Mouse (Mus musculus) embryonic facial prominence, embryonic 14.5 days (tissue): ENCODE data around the gene Cmtm5. TPM values are rescaled to one million over a fixed set of nuclear protein-coding genes. Genes with fewer than 3 reads are reported as not detected.

Experiments
- ATAC-seq: fragments of 200-750 bp; cut with Nextera tagmentation; 2 replicates; pipeline ENCODE4 v1.8.0; 2017; ENCODE audit warnings: low read depth, moderate number of reproducible peaks, moderate TSS enrichment
- DNase-seq: peaks from one replicate; pipeline ENCODE4 v3.0.0-alpha.2; 2015; ENCODE audit warnings: low spot score
- H3K27ac ChIP-seq: fragments of 300-500 bp; sonication (generic); replicated peaks from 2 replicates; pipeline ENCODE4 v1.5.1; 2014; ENCODE audit warnings: low read depth, mild to moderate bottlenecking, low read length, moderate library complexity
- H3K27me3 ChIP-seq: fragments of 300-500 bp; sonication (generic); replicated peaks from 2 replicates; pipeline ENCODE4 v1.6.1; 2014; ENCODE audit warnings: low read length; ENCODE audit not compliant: control insufficient read depth, insufficient read depth
- H3K36me3 ChIP-seq: fragments of 300-500 bp; sonication (generic); 2 replicates; pipeline ENCODE4 v1.6.1; 2014; ENCODE audit warnings: low read length, mixed read lengths; ENCODE audit not compliant: control insufficient read depth, insufficient read depth
- H3K4me1 ChIP-seq: fragments of 300-500 bp; sonication (generic); 2 replicates; pipeline ENCODE4 v1.6.1; 2014; ENCODE audit warnings: antibody characterized with exemption, low read length; ENCODE audit not compliant: control insufficient read depth, insufficient read depth
- H3K4me2 ChIP-seq: fragments of 300-500 bp; sonication (generic); 2 replicates; pipeline ENCODE4 v1.6.1; 2014; ENCODE audit warnings: low read depth, mild to moderate bottlenecking, low read length, moderate library complexity, mixed read lengths
- H3K4me3 ChIP-seq: fragments of 300-500 bp; sonication (generic); 2 replicates; pipeline ENCODE4 v1.5.1; 2014; ENCODE audit warnings: low read depth, mild to moderate bottlenecking, low read length
- H3K9ac ChIP-seq: fragments of 300-500 bp; sonication (generic); 2 replicates; pipeline ENCODE4 v1.6.1; 2014; ENCODE audit warnings: low read depth, mild to moderate bottlenecking, low read length, moderate library complexity, mixed read lengths
- H3K9me3 ChIP-seq: fragments of 300-500 bp; sonication (generic); 2 replicates; pipeline ENCODE4 v1.6.1; 2016; ENCODE audit warnings: low read length; ENCODE audit not compliant: control insufficient read depth
- WGBS: fragments of 180-500 bp; shearing (Covaris S2); extraction: QIAGEN DNeasy Blood & Tissue Kit; methylation state at CpG from one replicate; pipeline ENCODE4 v1.1.7; 2014; 5-methylcytosine and 5-hydroxymethylcytosine counted together
- polyA plus RNA-seq: library from polyadenylated mRNA; unstranded; fragments of >200 nt; fragmentation: Nextera tagmentation; extraction: Ambion mirVana; gene quantifications from 2 replicates; pipeline ENCODE4 v1.2.1, GENCODE M21; 2014

The Cmtm5 gene
- polyA plus RNA-seq, 1 experiment from 2014 or later: 13.7 TPM

GRCm38 (mm10) chr14:54912109-54912850, 23.8 kb upstream of the Cmtm5 start:
- WGBS: 3% methylated on average over 33 of the region's 69 CpGs
- Histone ChIP-seq H3K4me3 (peak overlapping the region; percentile 79), H3K9me3 (no peaks in the 10 kb centered on the region), H3K4me1 (peaks cover 9% of the 10 kb centered on the region), H3K27ac (peak overlapping the region; percentile 82), H3K36me3 (peaks cover 67% of the 10 kb centered on the region), H3K4me2 (peak overlapping the region; percentile 96), H3K27me3 (no peaks in the 10 kb centered on the region), H3K9ac (peak overlapping the region; percentile 89)
- DNase-seq: peak; percentile 39
- peak; percentile 41 for ATAC-seq

GRCm38 (mm10) chr14:54912886-54913285, 23.2 kb upstream of the Cmtm5 start, which contains the start of gene Slc22a17:
Slc22a17 (minus strand) TSS chr14:54913132.
- WGBS: under 1% methylated on average over 27 of the region's 28 CpGs
- peak within 1 kb of the TSS; percentile 79 for H3K4me3 ChIP-seq
- peak; percentile 95 for ATAC-seq
- H3K9ac ChIP-seq: peak within 1 kb of the TSS; percentile 89
- peaks cover 67% of the 10 kb centered on the region for H3K36me3 ChIP-seq
- H3K4me1 ChIP-seq: peaks cover 9% of the 10 kb centered on the region
- DNase-seq: peak; percentile 95
- H3K27ac ChIP-seq: peak within 1 kb of the TSS; percentile 82
- H3K9me3 ChIP-seq: no peaks in the 10 kb centered on the region
- H3K4me2 ChIP-seq: peak within 1 kb of the TSS; percentile 96
- no peaks in the 10 kb centered on the region for H3K27me3 ChIP-seq

GRCm38 (mm10) chr14:54913343-54913742, 22.7 kb upstream of the Cmtm5 start:
- Histone ChIP-seq H3K4me1 (peaks cover 9% of the 10 kb centered on the region), H3K9me3 (no peaks in the 10 kb centered on the region), H3K36me3 (peaks cover 67% of the 10 kb centered on the region), H3K27me3 (no peaks in the 10 kb centered on the region), H3K4me2 (peak overlapping the region; percentile 96), H3K27ac (peak overlapping the region; percentile 82), H3K9ac (peak overlapping the region; percentile 89), H3K4me3 (peak overlapping the region; percentile 79)
- ATAC-seq (no peak), DNase-seq (no peak)
- WGBS: 14% methylated on average over 10 of the region's 10 CpGs

- WGBS: 92% methylated on average over 15 of the region's 16 CpGs
- Histone ChIP-seq H3K36me3 (peaks cover 79% of the 10 kb centered on the region), H3K27ac (no peak overlapping the region), H3K9ac (no peak overlapping the region), H3K4me2 (no peak overlapping the region), H3K27me3 (no peaks in the 10 kb centered on the region), H3K4me3 (no peak overlapping the region), H3K4me1 (peaks cover 10% of the 10 kb centered on the region; the same call in 1 of the 2 replicates), H3K9me3 (peaks cover 17% of the 10 kb centered on the region)
- no peak for ATAC-seq
- no peak for DNase-seq
Measured at GRCm38 (mm10) chr14:54920076-54920685, 15.9 kb upstream of the Cmtm5 start.

- ATAC-seq: peak; percentile 70
- peak overlapping the region; percentile 88 for H3K9ac ChIP-seq
- WGBS: 13% methylated on average over 7 of the region's 7 CpGs
Measured at GRCm38 (mm10) chr14:54924641-54925348, 11.3 kb upstream of the Cmtm5 start.

GRCm38 (mm10) chr14:54925349-54926342, 10.4 kb upstream of the Cmtm5 start, which contains the start of gene Efs:
Efs (minus strand) TSS chr14:54926126.
- Histone ChIP-seq H3K27me3 (no peaks in the 10 kb centered on the region), H3K9ac (peak within 1 kb of the TSS; percentile 88), H3K4me3 (peak within 1 kb of the TSS; percentile 50), H3K36me3 (peaks cover 26% of the 10 kb centered on the region), H3K27ac (peak within 1 kb of the TSS; percentile 99), H3K4me1 (peaks cover 30% of the 10 kb centered on the region), H3K9me3 (peaks cover 17% of the 10 kb centered on the region), H3K4me2 (peak within 1 kb of the TSS; percentile 69)
- 2% methylated on average over 39 of the region's 57 CpGs for WGBS
- ATAC-seq (peak; percentile 64), DNase-seq (peak; percentile 88)

More at GRCm38 (mm10) chr14:54924641-54925348, 11.3 kb upstream of the Cmtm5 start:
- peak overlapping the region; percentile 99 for H3K27ac ChIP-seq
- H3K9me3 ChIP-seq: peaks cover 17% of the 10 kb centered on the region
- peak overlapping the region; percentile 69 for H3K4me2 ChIP-seq
- peak overlapping the region; percentile 50 for H3K4me3 ChIP-seq
- peaks cover 23% of the 10 kb centered on the region for H3K4me1 ChIP-seq
- DNase-seq: peak; percentile 94
- no peaks in the 10 kb centered on the region for H3K27me3 ChIP-seq
- H3K36me3 ChIP-seq: peaks cover 34% of the 10 kb centered on the region

- Histone ChIP-seq H3K27me3 (no peaks in the 10 kb centered on the region), H3K36me3 (peaks cover 16% of the 10 kb centered on the region), H3K4me3 (peak overlapping the region; percentile 50), H3K4me2 (peak overlapping the region; percentile 69), H3K9me3 (peaks cover 8% of the 10 kb centered on the region), H3K9ac (peak overlapping the region; percentile 88), H3K4me1 (peaks cover 30% of the 10 kb centered on the region), H3K27ac (peak overlapping the region; percentile 99)
- DNase-seq (peak; percentile 94), ATAC-seq (peak; percentile 75)
- under 1% methylated on average over 26 of the region's 58 CpGs for WGBS
Measured at GRCm38 (mm10) chr14:54926401-54927158, 9.5 kb upstream of the Cmtm5 start.
